ENCODE assay signal across 24 mouse cellular contexts in genomic region chr10:127691053-127691452, GRCm38 (mm10). TPM values are rescaled to one million over a fixed set of nuclear protein-coding genes. Genes with fewer than 3 reads are reported as not detected.
A peak's percentile ranks its signal among the peaks of the same experiment; 100 is the strongest.
DNase-seq lines count a peak whose midpoint lies in the region; ATAC-seq and TF ChIP-seq lines count a peak whose summit lies in the region.
"Had no signal": no experiment of that assay in that cellular context is flagged by ENCODE, and none has a peak within 500 bp of the region (broad histone marks: within the 10 kb centered on the region; RNA-seq: fewer than 3 reads in every experiment).

No protein-coding gene starts in this region.

- ATAC-seq in liver, postnatal 0 days: no peak
- no peak for ATAC-seq in liver, embryonic 12.5 days
- ATAC-seq in G1E (ENCODE audit: extremely low read depth, insufficient number of reproducible peaks, low FRiP score, poor library complexity, severe bottlenecking): no peak
- ATAC-seq: forebrain, embryonic 16.5 days; inflammation-experienced regulatory T-cells, adult 6 months; midbrain, embryonic 13.5 days had no signal

- H3K27me3 ChIP-seq in cerebellum, adult 2 months (ENCODE audit: control insufficient read depth, insufficient read depth, low read length): no peaks in the 10 kb centered on the region
- no peaks in the 10 kb centered on the region for H3K27me3 ChIP-seq in liver, postnatal 0 days (ENCODE audit: insufficient read depth, low read length)
- no peaks in the 10 kb centered on the region for H3K27me3 ChIP-seq in liver, embryonic 12.5 days (replicated peaks)
- no peaks in the 10 kb centered on the region for H3K27me3 ChIP-seq in G1E (ENCODE audit: insufficient read depth, low read length)
- H3K27me3 ChIP-seq: heart, embryonic 15.5 days; hindbrain, embryonic 13.5 days; midbrain, embryonic 13.5 days had no signal

- no peaks in the 10 kb centered on the region for H3K4me1 ChIP-seq in cerebellum, adult 2 months (ENCODE audit: control insufficient read depth, insufficient read depth, low read length)
- no peaks in the 10 kb centered on the region for H3K4me1 ChIP-seq in liver, postnatal 0 days (ENCODE audit: insufficient read depth)
- peaks cover 10% of the 10 kb centered on the region for H3K4me1 ChIP-seq in liver, embryonic 12.5 days
- H3K4me1 ChIP-seq in G1E (ENCODE audit: insufficient read depth, low read depth, low read length): peaks cover 18% of the 10 kb centered on the region
- H3K4me1 ChIP-seq: embryonic facial prominence, embryonic 10.5 days; hindbrain, embryonic 13.5 days; midbrain, embryonic 13.5 days had no signal

- H3K27ac ChIP-seq in cerebellum, adult 2 months (ENCODE audit: insufficient read depth, low read length): no peak overlapping the region
- no peak overlapping the region for H3K27ac ChIP-seq in liver, postnatal 0 days (ENCODE audit: low read depth)
- H3K27ac ChIP-seq in liver, embryonic 12.5 days: no peak overlapping the region
- H3K27ac ChIP-seq: embryonic facial prominence, embryonic 10.5 days; heart, embryonic 15.5 days; hindbrain, embryonic 13.5 days; midbrain, embryonic 13.5 days had no signal

- no peak overlapping the region for H3K4me2 ChIP-seq in liver, postnatal 0 days (ENCODE audit: low read depth, low read length)
- H3K4me2 ChIP-seq in liver, embryonic 12.5 days: no peak overlapping the region
- H3K4me2 ChIP-seq: heart, embryonic 15.5 days; hindbrain, embryonic 13.5 days; midbrain, embryonic 13.5 days had no signal

- TF ChIP-seq POLR2A in cerebellum, adult 2 months (IDR thresholded peaks at IDR 0.05; ENCODE audit: borderline replicate concordance, insufficient read depth, low read length): no peak
- no peak for TF ChIP-seq POLR2A in brain, embryonic 14.5 days (IDR thresholded peaks at IDR 0.05; ENCODE audit: borderline replicate concordance, extremely low read depth, insufficient read depth, insufficient read length, poor library complexity, severe bottlenecking)

- no peak overlapping the region for H3K9ac ChIP-seq in liver, postnatal 0 days (replicated peaks)
- no peak overlapping the region for H3K9ac ChIP-seq in liver, embryonic 12.5 days
- H3K9ac ChIP-seq: heart, embryonic 15.5 days; hindbrain, embryonic 13.5 days; midbrain, embryonic 13.5 days had no signal

- TF ChIP-seq EP300 in liver, postnatal 0 days (IDR thresholded peaks at IDR 0.05; ENCODE audit: low read depth): no peak

- 0 out of 2 replicates have a peak, but pooled peaks have one; percentile 3 for TF ChIP-seq CTCF in cerebellum, adult 2 months (IDR thresholded peaks at IDR 0.05; ENCODE audit: borderline replicate concordance, insufficient read depth, low read depth, low read length)
- TF ChIP-seq CTCF in liver, postnatal 0 days (IDR thresholded peaks at IDR 0.05; ENCODE audit: low read depth): peak; percentile 25
- TF ChIP-seq CTCF in G1E (IDR thresholded peaks at IDR 0.05; ENCODE audit: low read depth, low read length): peak; percentile 17; the same call in 1 of the 2 replicates
- TF ChIP-seq CTCF in brain, embryonic 14.5 days (IDR thresholded peaks at IDR 0.05; ENCODE audit: borderline replicate concordance, extremely low read depth, insufficient read depth, insufficient read length): peak; percentile 18; the same call in 1 of the 2 replicates

- no peaks in the 10 kb centered on the region for H3K9me3 ChIP-seq in liver, postnatal 0 days (ENCODE audit: low read length)
- no peaks in the 10 kb centered on the region for H3K9me3 ChIP-seq in liver, embryonic 12.5 days (replicated peaks)
- no peaks in the 10 kb centered on the region for H3K9me3 ChIP-seq in G1E (replicated peaks)
- H3K9me3 ChIP-seq: embryonic facial prominence, embryonic 10.5 days; heart, embryonic 15.5 days; hindbrain, embryonic 13.5 days; midbrain, embryonic 13.5 days had no signal

- no peak overlapping the region for H3K4me3 ChIP-seq in cerebellum, adult 2 months (replicated peaks; ENCODE audit: insufficient read depth, low read depth, low read length)
- no peak overlapping the region for H3K4me3 ChIP-seq in liver, postnatal 0 days (ENCODE audit: low read depth, low read length)
- no peak overlapping the region for H3K4me3 ChIP-seq in liver, embryonic 12.5 days
- no peak overlapping the region for H3K4me3 ChIP-seq in G1E (ENCODE audit: low read depth, low read length)
- H3K4me3 ChIP-seq: embryonic facial prominence, embryonic 10.5 days; heart, embryonic 15.5 days; hindbrain, embryonic 13.5 days; midbrain, embryonic 13.5 days had no signal

- peaks cover 27% of the 10 kb centered on the region for H3K36me3 ChIP-seq in liver, postnatal 0 days (replicated peaks; ENCODE audit: insufficient read depth, low read length)
- H3K36me3 ChIP-seq in liver, embryonic 12.5 days: peaks cover 70% of the 10 kb centered on the region
- peaks cover 74% of the 10 kb centered on the region for H3K36me3 ChIP-seq in G1E (replicated peaks)

- no peak for DNase-seq in cerebellum, adult 2 months
- DNase-seq in cerebellum, adult 8-10 months: no peak
- no peak for DNase-seq in liver, postnatal 0 days
- DNase-seq in G1E (ENCODE audit: low spot score): no peak
- no peak for DNase-seq in brain, embryonic 14.5 days (ENCODE audit: low read depth)
- DNase-seq in embryo, embryonic 10 days (ENCODE audit: low spot score): no peak
- no peak for DNase-seq in gastrocnemius, postnatal 25 days
- DNase-seq: adrenal gland, adult 2 months; cerebellum, adult 18-20 months; heart, postnatal 36 days; kidney, adult 9 months; kidney, postnatal 25 days; lung, postnatal 10 days; thymus, adult 2 months; thymus, postnatal 4 days had no signal

- WGBS in cerebellum, adult 2 months: 26% methylated on average over 1 of the region's 1 CpGs
- WGBS in liver, postnatal 0 days (ENCODE audit: insufficient replicate concordance): 20% methylated on average over 1 of the region's 1 CpGs
- 4% methylated on average over 1 of the region's 1 CpGs for WGBS in liver, embryonic 12.5 days (ENCODE audit: insufficient replicate concordance)

RNA-seq across cellular contexts. Expression of gene Myo1a, which starts 13.9 kb away (rescaled TPM):
- 1.2 and 1.6 TPM in 2 replicates for polyA plus RNA-seq in cerebellum, adult 2 months (2012; rRNA removed)
- polyA plus RNA-seq in liver, postnatal 0 days (2015; fragmentation: Nextera tagmentation; extraction: Ambion mirVana): 0.07 TPM in 1 of 2 replicates, not detected in the other
- polyA plus RNA-seq in liver, embryonic 12.5 days (2016; fragmentation: Nextera tagmentation; extraction: Ambion mirVana): 0.06 and 0.13 TPM in 2 replicates
- total RNA-seq in G1E (2014; fragmentation: Nextera tagmentation) (0.23 and 3.1 TPM in 2 replicates), G1E (2017) (0.16 and 0.23 TPM in 2 replicates)
- polyA plus RNA-seq in G1E (2012): 0.09 TPM in 1 of 2 replicates, not detected in the other
- polyA plus RNA-seq in brain, embryonic 14.5 days (2012; rRNA removed): 2.0 and 2.6 TPM in 2 replicates
- total RNA-seq in gastrocnemius, postnatal 25 days (2021): under 1 TPM; 0.10 to 0.21 TPM
- total RNA-seq: heart, postnatal 36 days; monocyte, adult 5-6 weeks had no signal
- polyA plus RNA-seq: inflammation-experienced regulatory T-cells, adult 6 months had no signal

RNA-seq across cellular contexts. Expression of gene Nab2, which starts 22.7 kb away (rescaled TPM):
- polyA plus RNA-seq in cerebellum, adult 2 months (2012; rRNA removed): 59.2 and 69.9 TPM in 2 replicates
- 2.4 and 4.3 TPM in 2 replicates for polyA plus RNA-seq in liver, postnatal 0 days (2015; fragmentation: Nextera tagmentation; extraction: Ambion mirVana)
- 2.6 and 3.4 TPM in 2 replicates for polyA plus RNA-seq in liver, embryonic 12.5 days (2016; fragmentation: Nextera tagmentation; extraction: Ambion mirVana)
- total RNA-seq in G1E (2014; fragmentation: Nextera tagmentation) (28.6 and 31.6 TPM in 2 replicates), G1E (2017) (41.0 and 41.8 TPM in 2 replicates)
- 92.3 and 106 TPM in 2 replicates for polyA plus RNA-seq in G1E (2012)
- 7.4 and 8.0 TPM in 2 replicates for polyA plus RNA-seq in brain, embryonic 14.5 days (2012; rRNA removed)
- total RNA-seq in gastrocnemius, postnatal 25 days (2021): 1 to 10 TPM; 2.5 to 4.7 TPM

RNA-seq across cellular contexts. Expression of gene Nemp1, which starts 24.4 kb away (rescaled TPM):
- 6.7 and 9.0 TPM in 2 replicates for polyA plus RNA-seq in cerebellum, adult 2 months (2012; rRNA removed)
- 5.6 and 6.3 TPM in 2 replicates for polyA plus RNA-seq in liver, postnatal 0 days (2015; fragmentation: Nextera tagmentation; extraction: Ambion mirVana)
- polyA plus RNA-seq in liver, embryonic 12.5 days (2016; fragmentation: Nextera tagmentation; extraction: Ambion mirVana): 7.0 and 8.0 TPM in 2 replicates
- 41.9 and 57.6 TPM in 2 replicates for total RNA-seq in G1E (2014; fragmentation: Nextera tagmentation)
- total RNA-seq in G1E (2017): 36.2 and 40.4 TPM in 2 replicates
- 5.5 and 5.6 TPM in 2 replicates for polyA plus RNA-seq in G1E (2012)
- 6.4 and 10.7 TPM in 2 replicates for polyA plus RNA-seq in brain, embryonic 14.5 days (2012; rRNA removed)
- total RNA-seq in gastrocnemius, postnatal 25 days (2021): 1 to 10 TPM; 1.7 to 2.5 TPM

RNA-seq across cellular contexts. Expression of gene Tac2, which starts 33.2 kb away (rescaled TPM):
- polyA plus RNA-seq in cerebellum, adult 2 months (2012; rRNA removed): 1.4 and 1.5 TPM in 2 replicates
- polyA plus RNA-seq in liver, postnatal 0 days (2015; fragmentation: Nextera tagmentation; extraction: Ambion mirVana): 1.9 and 2.3 TPM in 2 replicates
- 8.6 and 14.1 TPM in 2 replicates for polyA plus RNA-seq in liver, embryonic 12.5 days (2016; fragmentation: Nextera tagmentation; extraction: Ambion mirVana)
- total RNA-seq in G1E (2014; fragmentation: Nextera tagmentation) (not detected in 2 replicates), G1E (2017) (not detected in 2 replicates)
- polyA plus RNA-seq in G1E (2012): not detected in 2 replicates
- polyA plus RNA-seq in brain, embryonic 14.5 days (2012; rRNA removed): 0.74 and 2.1 TPM in 2 replicates
- not detected for total RNA-seq in gastrocnemius, postnatal 25 days (2021)
- total RNA-seq: adrenal gland, adult 2 months; heart, postnatal 36 days; monocyte, adult 5-6 weeks; neutrophil, adult 5-6 weeks had no signal
- polyA plus RNA-seq: hindbrain, embryonic 13.5 days; inflammation-experienced regulatory T-cells, adult 6 months; midbrain, embryonic 13.5 days had no signal

RNA-seq across cellular contexts. Expression of gene Stat6, which starts 48.3 kb away (rescaled TPM):
- polyA plus RNA-seq in cerebellum, adult 2 months (2012; rRNA removed): 8.7 TPM in 2 replicates
- polyA plus RNA-seq in liver, postnatal 0 days (2015; fragmentation: Nextera tagmentation; extraction: Ambion mirVana): 11.3 and 13.0 TPM in 2 replicates
- polyA plus RNA-seq in liver, embryonic 12.5 days (2016; fragmentation: Nextera tagmentation; extraction: Ambion mirVana): 19.2 and 19.4 TPM in 2 replicates
- total RNA-seq in G1E (2014; fragmentation: Nextera tagmentation) (44.0 and 55.0 TPM in 2 replicates), G1E (2017) (84.0 and 90.5 TPM in 2 replicates)
- 65.5 and 69.5 TPM in 2 replicates for polyA plus RNA-seq in G1E (2012)
- 5.7 and 7.4 TPM in 2 replicates for polyA plus RNA-seq in brain, embryonic 14.5 days (2012; rRNA removed)
- 10 to 100 TPM; 16.5 to 21.8 TPM for total RNA-seq in gastrocnemius, postnatal 25 days (2021)
